Mouse (Mus musculus): Measurements from ENCODE around the gene Serpinc1.

- no peak for TF ChIP-seq CTCF (conservative IDR thresholded peaks at IDR 0.05; ENCODE audit: low read length)
- TF ChIP-seq NANOG (IDR thresholded peaks at IDR 0.05; ENCODE audit: borderline replicate concordance, low read length), result no peak
- TF ChIP-seq POU5F1 (IDR thresholded peaks at IDR 0.05; ENCODE audit: borderline replicate concordance, low read length), result no peak
Observed at GRCm38 (mm10) chr1:161004942-161005341, 26.6 kb downstream of the Serpinc1 start.
